Mouse (Mus musculus) liver, embryonic 14.5 days (tissue): Measurements from ENCODE around the gene Avpi1. TPM values are rescaled to one million over a fixed set of nuclear protein-coding genes. Genes with fewer than 3 reads are reported as not detected.
A peak's percentile ranks its signal among the peaks of the same experiment; 100 is the strongest.

Source experiments
- ATAC-seq: fragments of 200-750 bp; cut with Nextera tagmentation; 2 replicates; pipeline ENCODE4 v1.8.0; 2017; ENCODE audit warnings: moderate number of reproducible peaks, mild to moderate bottlenecking, moderate library complexity; ENCODE audit not compliant: insufficient read depth
- DNase-seq, 3 experiments: peaks; one replicate each; pipeline ENCODE4 v3.0.0-alpha.2; 2012 to 2013; ENCODE audit warnings: low read depth in 3 of 3, low spot score in 3 of 3
- H3K27ac ChIP-seq: fragments of 300-500 bp; sonication (generic); 2 replicates; pipeline ENCODE4 v1.5.1; 2014; ENCODE audit warnings: moderate library complexity, mild to moderate bottlenecking, control low read depth, inconsistent platforms
- H3K27me3 ChIP-seq: fragments of 300-500 bp; sonication (generic); 2 replicates; pipeline ENCODE4 v1.6.1; 2014; ENCODE audit warnings: mild to moderate bottlenecking, low read length, moderate library complexity; ENCODE audit not compliant: control insufficient read depth, insufficient read depth
- H3K36me3 ChIP-seq: fragments of 300-500 bp; sonication (generic); replicated peaks from 2 replicates; pipeline ENCODE4 v1.6.1; 2014; ENCODE audit warnings: low read depth; ENCODE audit not compliant: control insufficient read depth, insufficient read depth
- H3K4me1 ChIP-seq, 2 experiments: fragments of 200-500 bp in 1 of 2; fragments of 300-500 bp in 1 of 2; sonication (generic) in 1 of 2; replicated peaks; 2 replicates each; pipeline ENCODE4 v1.6.1; 2012 to 2014; ENCODE audit warnings: antibody characterized with exemption in 1 of 2, inconsistent platforms in 1 of 2, low read length in 1 of 2; ENCODE audit not compliant: control insufficient read depth in 2 of 2, insufficient read depth in 2 of 2
- H3K4me2 ChIP-seq: fragments of 300-500 bp; sonication (generic); 2 replicates; pipeline ENCODE4 v1.6.1; 2014; ENCODE audit warnings: low read depth, mild to moderate bottlenecking, control low read depth, moderate library complexity
- H3K4me3 ChIP-seq, 2 experiments: fragments of 200-500 bp in 1 of 2; fragments of 300-500 bp in 1 of 2; sonication (generic) in 1 of 2; 2 replicates each; pipeline ENCODE4 v1.5.1; 2012 to 2014; ENCODE audit warnings: low read depth in 2 of 2, low read length in 2 of 2, mild to moderate bottlenecking in 2 of 2, control low read depth in 1 of 2, inconsistent platforms in 1 of 2, moderate library complexity in 1 of 2; ENCODE audit not compliant: insufficient read depth in 1 of 2
- H3K9ac ChIP-seq: fragments of 300-500 bp; sonication (generic); replicated peaks from 2 replicates; pipeline ENCODE4 v1.6.1; 2014; ENCODE audit warnings: mild to moderate bottlenecking, control low read depth, moderate library complexity
- H3K9me3 ChIP-seq: fragments of 300-500 bp; sonication (generic); 2 replicates; pipeline ENCODE4 v1.6.1; 2016; ENCODE audit warnings: low read length, mixed read lengths; ENCODE audit not compliant: control insufficient read depth
- CTCF ChIP-seq: IDR thresholded peaks from 2 replicates; pipeline ENCODE4 v1.5.1; 2016; ENCODE audit warnings: antibody characterized with exemption, low read depth, control low read depth
- EP300 ChIP-seq: IDR thresholded peaks from 2 replicates; pipeline ENCODE4 v1.6.1; 2016; ENCODE audit warnings: antibody characterized with exemption, low read depth
- WGBS: fragments of 180-500 bp; shearing (Covaris S2); extraction: QIAGEN DNeasy Blood & Tissue Kit; methylation state at CpG from one replicate; pipeline ENCODE4 v1.1.7; 2014; ENCODE audit not compliant: insufficient replicate concordance; 5-methylcytosine and 5-hydroxymethylcytosine counted together
- polyA plus RNA-seq, 2 experiments: library from polyadenylated mRNA; depleted of rRNA in 1 of 2; stranded (reverse) in 1 of 2; unstranded in 1 of 2; fragments of >200 nt; fragmentation: Nextera tagmentation in 1 of 2; extraction: Ambion mirVana in 1 of 2; gene quantifications; 2 replicates each; pipeline versions ENCODE4 v1.2.1 to v1.2.3; 2012 to 2014

Gene Avpi1
- polyA plus RNA-seq, 2 experiments = 7.2 to 20.4 TPM

DNA sequence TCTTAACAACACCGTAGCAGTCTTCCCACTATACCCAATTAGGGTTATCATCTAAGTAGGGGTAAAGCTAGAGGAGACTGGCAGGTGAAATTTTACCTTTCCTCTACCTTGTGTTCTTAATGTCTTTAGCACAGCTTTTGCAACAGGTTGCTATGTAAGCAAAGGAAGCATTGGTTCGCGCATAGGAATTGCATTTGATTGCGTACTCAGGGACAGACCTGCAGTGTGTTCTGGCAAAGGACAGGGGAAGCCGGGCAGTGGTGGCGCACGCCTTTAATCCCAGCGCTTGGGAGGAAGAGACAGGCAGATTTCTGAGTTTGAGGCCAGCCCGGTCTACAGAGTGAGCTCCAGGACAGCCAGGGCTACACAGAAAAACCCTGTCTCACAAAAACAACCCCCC lies 10.7 kb downstream of the Avpi1 start:
- no peak for ATAC-seq
- Histone ChIP-seq H3K36me3 (peaks cover 7% of the 10 kb centered on the region), H3K4me3 (no peak overlapping the region), H3K9me3 (no peaks in the 10 kb centered on the region), H3K9ac (no peak overlapping the region), H3K27ac (no peak overlapping the region), H3K4me1 (no peaks in the 10 kb centered on the region), H3K4me2 (no peak overlapping the region), H3K27me3 (no peaks in the 10 kb centered on the region)
- no peak for DNase-seq
- TF ChIP-seq CTCF = no peak
- TF ChIP-seq EP300 = no peak
- WGBS = 78% methylated on average over 9 of the region's 9 CpGs

DNA sequence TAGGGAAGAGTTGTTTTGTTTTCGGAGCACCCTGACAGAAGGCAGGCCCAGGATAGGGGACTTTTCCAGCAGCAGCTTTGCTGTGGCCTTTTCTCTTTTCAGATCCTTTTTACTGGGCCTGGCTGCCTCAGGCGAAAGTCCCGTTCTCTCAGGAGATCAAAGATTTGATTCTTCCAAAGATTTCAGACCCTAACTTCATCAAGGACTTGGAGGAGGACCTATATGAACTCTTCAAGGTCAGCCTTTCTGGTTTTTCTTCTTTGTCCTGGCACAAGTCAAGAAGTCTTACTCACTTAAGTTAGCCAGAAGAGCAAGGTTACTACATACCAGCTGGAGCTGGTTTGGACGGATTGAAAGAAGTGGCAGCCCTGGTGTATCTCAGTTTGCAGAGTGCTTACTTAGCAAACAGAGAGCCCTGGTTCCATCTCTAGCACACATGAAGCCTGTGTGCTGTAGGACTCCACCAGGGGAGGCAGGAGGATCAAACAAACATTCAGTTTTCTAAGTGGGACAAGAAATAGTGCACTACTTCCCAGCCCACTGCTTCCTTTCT lies 13.0 kb downstream of the Avpi1 start:
- peaks cover 3% of the 10 kb centered on the region; the same call in 1 of the 2 replicates for H3K36me3 ChIP-seq
- no peaks in the 10 kb centered on the region for H3K4me1 ChIP-seq
- H3K4me3 ChIP-seq = no peak overlapping the region
- no peak overlapping the region for H3K27ac ChIP-seq
- 72% methylated on average over 4 of the region's 4 CpGs for WGBS
- ATAC-seq (no peak), DNase-seq (no peak)
- H3K9me3 ChIP-seq = no peaks in the 10 kb centered on the region
- no peak overlapping the region for H3K4me2 ChIP-seq
- H3K27me3 ChIP-seq = no peaks in the 10 kb centered on the region
- no peak overlapping the region for H3K9ac ChIP-seq
- TF ChIP-seq CTCF = no peak

DNA sequence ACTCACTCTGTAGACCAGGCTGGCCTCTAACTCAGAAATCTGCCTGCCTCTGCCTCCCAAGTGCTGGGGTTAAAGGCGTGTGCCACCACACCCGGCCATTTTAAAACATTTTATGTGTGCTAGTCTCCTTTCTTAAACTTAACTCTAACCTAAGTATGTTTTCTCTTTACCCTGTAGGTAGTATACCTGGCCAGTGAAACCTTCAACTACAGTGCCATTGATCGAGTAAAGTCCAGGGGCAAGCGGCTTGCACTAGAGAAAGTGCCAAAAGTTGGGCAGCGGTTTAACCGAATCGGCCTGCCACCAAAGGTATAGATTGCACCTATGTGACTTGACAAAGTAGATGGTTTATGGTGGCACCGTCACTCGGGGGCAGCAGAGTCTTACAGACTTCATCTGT lies 24.2 kb downstream of the Avpi1 start:
- H3K27me3 ChIP-seq = no peaks in the 10 kb centered on the region
- TF ChIP-seq CTCF (no peak), EP300 (no peak)
- no peak overlapping the region for H3K4me2 ChIP-seq
- H3K4me3 ChIP-seq = no peak overlapping the region
- no peaks in the 10 kb centered on the region for H3K9me3 ChIP-seq
- no peak overlapping the region for H3K27ac ChIP-seq
- ATAC-seq (no peak), DNase-seq (no peak)
- no peak overlapping the region for H3K9ac ChIP-seq
- H3K36me3 ChIP-seq = peaks cover 4% of the 10 kb centered on the region; the same call in 1 of the 2 replicates
- H3K4me1 ChIP-seq = no peaks in the 10 kb centered on the region
- WGBS = 78% methylated on average over 9 of the region's 9 CpGs

DNA sequence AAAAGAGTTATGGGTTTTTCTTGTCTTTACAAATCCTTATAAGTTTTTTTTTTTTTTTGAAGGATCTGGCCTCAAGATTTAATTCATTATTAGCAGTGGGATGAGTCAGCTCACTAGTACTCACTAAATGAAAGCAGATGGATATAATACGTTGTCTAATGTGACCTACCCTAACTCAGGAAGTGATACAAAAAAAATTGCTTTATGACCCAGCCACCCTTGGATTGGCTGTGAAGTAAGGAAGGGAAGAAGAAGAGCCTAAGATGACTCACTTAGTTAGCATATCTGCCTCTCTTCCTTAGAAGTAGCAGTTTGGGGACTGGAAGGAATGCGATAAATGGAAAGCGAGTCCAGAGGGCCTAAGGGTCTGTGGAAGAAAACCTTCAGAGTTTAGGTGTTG lies 29.5 kb downstream of the Avpi1 start:
- no peak overlapping the region for H3K4me2 ChIP-seq
- no peak overlapping the region for H3K4me3 ChIP-seq
- H3K9ac ChIP-seq = no peak overlapping the region
- H3K4me1 ChIP-seq = no peaks in the 10 kb centered on the region
- ATAC-seq (no peak), DNase-seq (no peak)
- no peaks in the 10 kb centered on the region for H3K27me3 ChIP-seq
- no peak overlapping the region for H3K27ac ChIP-seq
- no peaks in the 10 kb centered on the region; the same call in 1 of the 2 replicates for H3K36me3 ChIP-seq
- TF ChIP-seq CTCF = no peak
- TF ChIP-seq EP300 = no peak
- 73% methylated on average over 3 of the region's 3 CpGs for WGBS
- no peaks in the 10 kb centered on the region for H3K9me3 ChIP-seq

DNA sequence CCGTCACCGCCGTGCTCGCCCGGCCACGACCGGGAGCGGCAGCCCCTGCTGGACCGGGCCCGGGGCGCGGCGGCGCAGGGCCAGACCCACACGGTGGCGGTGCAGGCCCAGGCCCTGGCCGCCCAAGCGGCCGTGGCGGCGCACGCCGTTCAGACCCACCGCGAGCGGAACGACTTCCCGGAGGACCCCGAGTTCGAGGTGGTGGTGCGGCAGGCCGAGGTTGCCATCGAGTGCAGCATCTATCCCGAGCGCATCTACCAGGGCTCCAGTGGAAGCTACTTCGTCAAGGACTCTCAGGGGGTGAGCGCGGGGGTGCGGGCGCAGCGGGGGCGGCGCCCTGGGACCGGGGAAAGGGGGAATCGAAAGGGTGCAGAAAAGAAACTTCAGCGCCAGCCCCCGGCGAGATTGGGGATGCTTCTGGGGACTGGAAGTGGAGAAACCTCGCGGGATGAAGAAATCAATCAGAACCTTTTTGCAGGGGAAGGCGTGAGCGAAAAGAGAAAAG lies 38.2 kb downstream of the Avpi1 start:
- Histone ChIP-seq H3K27ac (peak overlapping the region; percentile 78), H3K36me3 (no peaks in the 10 kb centered on the region; the same call in 1 of the 2 replicates), H3K4me1 (peaks cover 16 to 18% of the 10 kb centered on the region in 2 experiments), H3K9me3 (no peaks in the 10 kb centered on the region), H3K27me3 (no peaks in the 10 kb centered on the region), H3K4me3 (peak overlapping the region; percentile 85 to 97), H3K4me2 (peak overlapping the region; percentile 91), H3K9ac (peak overlapping the region; percentile 89)
- no peak for TF ChIP-seq EP300
- TF ChIP-seq CTCF = no peak
- DNase-seq = no peak
- under 1% methylated on average over 52 of the region's 52 CpGs for WGBS
- peak; percentile 59 for ATAC-seq
